Mouse (Mus musculus): Measurements from ENCODE around the gene Nceh1. TPM values are rescaled to one million over a fixed set of nuclear protein-coding genes. Genes with fewer than 3 reads are reported as not detected.

Gene Nceh1
- polyA plus RNA-seq (2014; fragmentation: Nextera tagmentation; extraction: Ambion mirVana) = 11.4 and 12.6 TPM in 2 replicates

DNA sequence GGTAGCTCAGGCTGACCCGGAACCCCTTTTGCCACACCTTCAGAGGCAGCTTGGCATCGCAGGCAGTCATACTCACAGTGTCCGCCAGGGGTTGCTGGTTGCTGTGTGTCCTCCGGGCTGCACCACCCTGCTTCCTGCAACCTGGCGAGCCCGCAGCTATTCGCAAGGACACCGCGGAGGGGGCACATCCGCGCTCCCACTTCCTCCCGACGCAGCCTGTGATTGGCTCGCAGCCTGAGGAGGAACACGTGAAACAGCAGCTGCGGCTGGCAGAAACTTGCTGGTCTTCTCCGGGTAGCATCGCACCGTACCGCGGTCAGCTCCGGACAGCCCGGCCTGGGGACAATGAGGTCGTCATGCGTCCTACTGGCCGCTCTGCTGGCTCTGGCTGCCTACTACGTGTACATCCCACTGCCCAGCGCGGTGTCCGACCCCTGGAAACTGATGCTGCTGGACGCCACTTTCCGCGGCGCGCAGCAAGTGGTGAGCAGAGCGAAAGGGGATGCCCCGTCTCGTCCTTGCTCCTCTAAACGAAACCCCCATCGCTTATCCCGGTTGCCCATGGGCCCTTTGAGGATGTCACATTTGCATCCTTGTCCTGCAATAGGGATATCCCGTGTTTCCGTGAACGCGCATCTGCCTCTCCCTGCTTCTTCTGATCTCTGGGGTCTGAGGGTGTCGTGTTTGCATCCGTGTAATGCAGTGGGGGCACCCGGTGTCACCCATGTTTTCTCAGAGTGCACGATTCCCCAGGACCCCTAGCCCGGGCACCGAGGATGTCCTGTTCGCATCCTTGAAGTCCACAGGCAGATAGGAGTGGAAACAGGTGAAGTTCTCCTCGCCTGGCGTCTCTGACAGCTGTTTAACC, at the start of gene Nceh1:
Nceh1 (plus strand) TSS at position 233 of the 868 bp plus-strand sequence.
- Histone ChIP-seq H3K9me3 (replicated peaks; ENCODE audit: control insufficient read depth, low read length) (no peaks in the 10 kb centered on the region), H3K27ac (ENCODE audit: low read depth, low read length) (no peak within 1 kb of the TSS), H3K9ac (ENCODE audit: low read depth, low read length) (peak within 1 kb of the TSS; percentile 74), H3K4me3 (ENCODE audit: low read depth, low read length) (peak within 1 kb of the TSS; percentile 73), H3K4me1 (ENCODE audit: control insufficient read depth, insufficient read depth, low read length) (0 out of 2 replicates have a peak, but pooled peaks cover 2% of the 10 kb centered on the region), H3K27me3 (ENCODE audit: control insufficient read depth, insufficient read depth, low read length) (no peaks in the 10 kb centered on the region), H3K36me3 (ENCODE audit: control insufficient read depth, insufficient read depth, low read length) (no peaks in the 10 kb centered on the region), H3K4me2 (peak within 1 kb of the TSS; percentile 96)
- under 1% methylated on average over 54 of the region's 54 CpGs for WGBS (ENCODE audit: insufficient replicate concordance)
- peak; percentile 93 for ATAC-seq (replicated peaks; ENCODE audit: insufficient number of reproducible peaks, low FRiP score, low TSS enrichment)

DNA sequence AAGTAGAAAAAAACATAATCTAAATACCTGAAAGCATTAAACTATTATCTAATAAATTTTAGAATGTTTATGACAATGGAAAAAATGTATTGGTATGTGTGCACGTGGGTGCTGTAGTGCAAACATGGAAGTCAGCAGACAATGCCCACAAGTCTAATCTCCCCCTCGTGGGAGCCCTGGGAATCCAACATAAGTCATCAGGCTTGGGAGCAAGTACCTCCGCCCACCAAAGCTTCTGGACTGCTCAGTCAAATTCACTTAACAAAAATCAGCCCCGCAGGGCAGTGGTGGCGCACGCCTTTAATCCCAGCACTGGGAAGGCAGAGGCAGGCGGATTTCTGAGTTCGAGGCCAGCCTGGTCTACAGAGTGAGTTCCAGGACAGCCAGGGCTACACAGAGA, 42.7 kb upstream of the Nceh1 start:
- Histone ChIP-seq H3K27me3 (ENCODE audit: control insufficient read depth, insufficient read depth, low read length) (no peaks in the 10 kb centered on the region), H3K4me1 (ENCODE audit: control insufficient read depth, insufficient read depth, low read length) (no peaks in the 10 kb centered on the region), H3K27ac (ENCODE audit: low read depth, low read length) (no peak overlapping the region), H3K4me3 (ENCODE audit: low read depth, low read length) (no peak overlapping the region), H3K4me2 (no peak overlapping the region), H3K9me3 (replicated peaks; ENCODE audit: control insufficient read depth, low read length) (no peaks in the 10 kb centered on the region), H3K36me3 (ENCODE audit: control insufficient read depth, insufficient read depth, low read length) (peaks cover 36% of the 10 kb centered on the region), H3K9ac (ENCODE audit: low read depth, low read length) (no peak overlapping the region)
- 87% methylated on average over 8 of the region's 8 CpGs for whole genome bisulfite sequencing (ENCODE audit: insufficient replicate concordance)
- ATAC-seq (replicated peaks; ENCODE audit: insufficient number of reproducible peaks, low FRiP score, low TSS enrichment) = no peak

DNA sequence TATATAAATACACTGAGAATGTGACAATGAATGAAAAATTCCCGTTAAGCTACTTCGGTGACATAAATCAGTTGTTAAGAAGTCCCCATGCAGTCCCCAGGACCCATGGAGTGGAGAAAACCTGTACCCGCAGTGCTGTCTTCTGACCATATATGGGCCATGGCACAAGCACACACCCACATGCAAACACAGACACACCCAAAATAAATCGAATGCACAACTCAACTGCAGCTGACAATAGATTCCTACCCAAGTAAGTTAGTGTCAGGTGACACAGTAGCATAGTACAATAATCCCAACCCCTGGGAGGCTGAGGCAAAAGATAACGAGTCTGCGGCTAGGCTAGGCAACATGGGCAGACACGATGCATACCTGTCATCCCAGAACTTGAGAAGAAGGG, 39.2 kb upstream of the Nceh1 start:
- 87% methylated on average over 7 of the region's 7 CpGs for WGBS (ENCODE audit: insufficient replicate concordance)
- Histone ChIP-seq H3K27ac (ENCODE audit: low read depth, low read length) (no peak overlapping the region), H3K4me3 (ENCODE audit: low read depth, low read length) (no peak overlapping the region), H3K9ac (ENCODE audit: low read depth, low read length) (no peak overlapping the region), H3K4me1 (ENCODE audit: control insufficient read depth, insufficient read depth, low read length) (no peaks in the 10 kb centered on the region), H3K27me3 (ENCODE audit: control insufficient read depth, insufficient read depth, low read length) (no peaks in the 10 kb centered on the region), H3K9me3 (replicated peaks; ENCODE audit: control insufficient read depth, low read length) (no peaks in the 10 kb centered on the region), H3K4me2 (no peak overlapping the region), H3K36me3 (ENCODE audit: control insufficient read depth, insufficient read depth, low read length) (peaks cover 12% of the 10 kb centered on the region)
- ATAC-seq (replicated peaks; ENCODE audit: insufficient number of reproducible peaks, low FRiP score, low TSS enrichment) = no peak

DNA sequence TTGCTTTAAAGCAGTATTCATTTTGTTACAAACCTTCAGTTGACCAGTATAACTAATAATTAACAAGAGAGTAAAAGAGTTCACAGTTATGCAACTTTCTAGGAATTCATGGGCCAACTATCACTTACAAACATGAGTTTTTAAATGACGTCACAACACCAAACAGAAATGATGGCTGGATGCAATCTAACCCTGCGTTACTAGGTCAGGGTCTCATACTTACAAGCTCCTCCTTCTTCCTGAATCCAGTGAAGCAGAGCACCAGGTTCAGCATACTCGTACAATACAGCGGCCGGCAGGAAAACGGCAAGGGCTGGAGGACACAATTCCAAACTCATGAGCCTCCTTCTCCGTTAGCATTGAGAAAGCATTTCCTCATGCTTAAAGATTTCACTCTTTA, 37.0 kb upstream of the Nceh1 start:
- ATAC-seq (replicated peaks; ENCODE audit: insufficient number of reproducible peaks, low FRiP score, low TSS enrichment) = no peak
- H3K4me2 ChIP-seq = no peak overlapping the region
- WGBS (ENCODE audit: insufficient replicate concordance) = 95% methylated on average over 7 of the region's 7 CpGs
- H3K9me3 ChIP-seq (replicated peaks; ENCODE audit: control insufficient read depth, low read length) = no peaks in the 10 kb centered on the region
- H3K36me3 ChIP-seq (ENCODE audit: control insufficient read depth, insufficient read depth, low read length) = peaks cover 12% of the 10 kb centered on the region
- H3K4me1 ChIP-seq (ENCODE audit: control insufficient read depth, insufficient read depth, low read length) = no peaks in the 10 kb centered on the region
- H3K27me3 ChIP-seq (ENCODE audit: control insufficient read depth, insufficient read depth, low read length) = no peaks in the 10 kb centered on the region
- H3K9ac ChIP-seq (ENCODE audit: low read depth, low read length) = no peak overlapping the region
- no peak overlapping the region for H3K27ac ChIP-seq (ENCODE audit: low read depth, low read length)
- H3K4me3 ChIP-seq (ENCODE audit: low read depth, low read length) = no peak overlapping the region

DNA sequence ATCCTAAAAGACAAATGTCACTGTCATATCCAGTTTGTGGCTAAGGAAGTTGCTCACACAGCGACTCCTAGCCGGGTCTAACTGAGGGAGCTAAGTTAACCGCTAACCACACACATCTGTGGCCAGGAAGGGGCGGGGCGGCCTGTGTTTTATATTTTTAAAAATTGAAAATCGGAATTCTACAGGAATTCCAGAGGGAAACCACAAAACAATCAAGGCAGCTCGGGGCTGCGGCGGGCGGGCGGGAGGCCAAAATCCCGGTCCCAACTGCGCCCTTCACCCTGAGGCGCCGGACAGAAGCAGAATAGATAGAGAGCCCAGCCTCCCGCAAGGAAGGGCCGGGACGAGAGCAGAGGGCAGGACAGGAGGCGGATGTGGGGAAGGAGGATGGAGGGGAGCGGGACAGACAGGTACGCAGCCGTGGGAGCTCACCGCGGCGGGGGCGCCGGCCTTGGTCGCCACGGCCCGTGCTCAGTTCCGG, 29.5 kb upstream of the Nceh1 start:
- WGBS (ENCODE audit: insufficient replicate concordance) = under 1% methylated on average over 31 of the region's 31 CpGs
- peak; percentile 35 for ATAC-seq (replicated peaks; ENCODE audit: insufficient number of reproducible peaks, low FRiP score, low TSS enrichment)
- H3K9me3 ChIP-seq (replicated peaks; ENCODE audit: control insufficient read depth, low read length) = no peaks in the 10 kb centered on the region
- H3K9ac ChIP-seq (ENCODE audit: low read depth, low read length) = peak overlapping the region; percentile 83
- H3K27ac ChIP-seq (ENCODE audit: low read depth, low read length) = peak overlapping the region; percentile 84
- H3K4me1 ChIP-seq (ENCODE audit: control insufficient read depth, insufficient read depth, low read length) = peaks cover 20% of the 10 kb centered on the region
- H3K36me3 ChIP-seq (ENCODE audit: control insufficient read depth, insufficient read depth, low read length) = peaks cover 7% of the 10 kb centered on the region
- H3K27me3 ChIP-seq (ENCODE audit: control insufficient read depth, insufficient read depth, low read length) = no peaks in the 10 kb centered on the region
- H3K4me3 ChIP-seq (ENCODE audit: low read depth, low read length) = peak overlapping the region; percentile 87
- peak overlapping the region; percentile 69 for H3K4me2 ChIP-seq

DNA sequence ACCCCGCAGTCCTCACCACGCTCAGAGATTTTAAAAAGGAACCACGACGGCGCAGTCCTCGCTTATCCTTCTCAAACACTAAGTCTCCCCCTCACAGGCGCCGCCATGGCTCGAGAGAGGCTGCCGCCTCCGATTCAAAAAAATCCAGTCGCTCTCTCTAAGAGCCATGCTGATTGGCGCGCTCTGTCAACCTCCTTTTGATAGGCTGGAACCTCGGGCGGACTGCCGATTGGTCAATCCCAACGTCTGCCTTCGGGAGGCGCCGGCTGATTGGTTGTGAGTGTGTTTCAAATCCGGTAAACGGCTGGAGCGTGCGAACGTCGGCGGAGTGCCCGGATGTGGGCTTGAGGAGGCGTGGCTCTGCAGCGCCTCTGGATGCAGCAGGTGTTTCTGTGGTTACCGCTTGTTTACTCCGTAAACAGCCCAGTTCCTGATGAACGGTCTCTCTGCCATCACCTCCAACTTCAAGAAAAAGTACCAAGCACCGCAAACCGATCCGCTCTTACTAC, 29.0 kb upstream of the Nceh1 start, which contains the start of gene Ect2:
Ect2 (minus strand) TSS at position 178 of the 509 bp plus-strand sequence.
- Histone ChIP-seq H3K27ac (ENCODE audit: low read depth, low read length) (peak within 1 kb of the TSS; percentile 85), H3K36me3 (ENCODE audit: control insufficient read depth, insufficient read depth, low read length) (peaks cover 7% of the 10 kb centered on the region; the same call in 1 of the 2 replicates), H3K4me3 (ENCODE audit: low read depth, low read length) (peak within 1 kb of the TSS; percentile 87), H3K9me3 (replicated peaks; ENCODE audit: control insufficient read depth, low read length) (no peaks in the 10 kb centered on the region), H3K27me3 (ENCODE audit: control insufficient read depth, insufficient read depth, low read length) (no peaks in the 10 kb centered on the region), H3K9ac (ENCODE audit: low read depth, low read length) (peak within 1 kb of the TSS; percentile 83), H3K4me2 (peak within 1 kb of the TSS; percentile 69), H3K4me1 (ENCODE audit: control insufficient read depth, insufficient read depth, low read length) (peaks cover 20% of the 10 kb centered on the region)
- under 1% methylated on average over 37 of the region's 37 CpGs for WGBS (ENCODE audit: insufficient replicate concordance)
- peak; percentile 99 for ATAC-seq (replicated peaks; ENCODE audit: insufficient number of reproducible peaks, low FRiP score, low TSS enrichment)

DNA sequence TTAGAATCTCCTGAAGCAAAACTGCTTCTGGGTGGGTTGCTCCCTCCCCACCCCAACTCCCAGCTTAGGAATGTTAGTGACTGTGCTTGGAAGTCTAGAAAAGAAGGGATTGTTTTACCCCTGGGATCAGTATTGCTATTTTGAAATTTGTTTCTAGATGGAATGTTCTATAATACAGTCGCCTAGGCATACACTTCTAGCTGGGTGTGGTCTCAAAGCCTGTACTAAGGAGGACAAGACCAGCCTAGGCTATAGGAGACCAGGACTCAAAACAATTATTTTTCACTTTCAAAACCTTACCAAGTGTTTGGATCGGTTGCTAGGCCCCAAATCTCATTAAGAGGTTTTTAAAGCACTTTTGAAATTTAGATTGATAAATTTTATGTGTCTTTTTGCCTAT, 28.5 kb upstream of the Nceh1 start:
- Histone ChIP-seq H3K4me1 (ENCODE audit: control insufficient read depth, insufficient read depth, low read length) (peaks cover 20% of the 10 kb centered on the region), H3K4me2 (peak overlapping the region; percentile 57), H3K9ac (ENCODE audit: low read depth, low read length) (peak overlapping the region; percentile 44; the same call in 1 of the 2 replicates), H3K36me3 (ENCODE audit: control insufficient read depth, insufficient read depth, low read length) (peaks cover 7% of the 10 kb centered on the region; the same call in 1 of the 2 replicates), H3K4me3 (ENCODE audit: low read depth, low read length) (peak overlapping the region; percentile 87), H3K9me3 (replicated peaks; ENCODE audit: control insufficient read depth, low read length) (no peaks in the 10 kb centered on the region), H3K27ac (ENCODE audit: low read depth, low read length) (peak overlapping the region; percentile 85), H3K27me3 (ENCODE audit: control insufficient read depth, insufficient read depth, low read length) (no peaks in the 10 kb centered on the region)
- WGBS (ENCODE audit: insufficient replicate concordance) = 51% methylated on average over 2 of the region's 2 CpGs
- 0 out of 2 replicates have a peak, but pooled peaks have one; percentile 17 for ATAC-seq (replicated peaks; ENCODE audit: insufficient number of reproducible peaks, low FRiP score, low TSS enrichment)

DNA sequence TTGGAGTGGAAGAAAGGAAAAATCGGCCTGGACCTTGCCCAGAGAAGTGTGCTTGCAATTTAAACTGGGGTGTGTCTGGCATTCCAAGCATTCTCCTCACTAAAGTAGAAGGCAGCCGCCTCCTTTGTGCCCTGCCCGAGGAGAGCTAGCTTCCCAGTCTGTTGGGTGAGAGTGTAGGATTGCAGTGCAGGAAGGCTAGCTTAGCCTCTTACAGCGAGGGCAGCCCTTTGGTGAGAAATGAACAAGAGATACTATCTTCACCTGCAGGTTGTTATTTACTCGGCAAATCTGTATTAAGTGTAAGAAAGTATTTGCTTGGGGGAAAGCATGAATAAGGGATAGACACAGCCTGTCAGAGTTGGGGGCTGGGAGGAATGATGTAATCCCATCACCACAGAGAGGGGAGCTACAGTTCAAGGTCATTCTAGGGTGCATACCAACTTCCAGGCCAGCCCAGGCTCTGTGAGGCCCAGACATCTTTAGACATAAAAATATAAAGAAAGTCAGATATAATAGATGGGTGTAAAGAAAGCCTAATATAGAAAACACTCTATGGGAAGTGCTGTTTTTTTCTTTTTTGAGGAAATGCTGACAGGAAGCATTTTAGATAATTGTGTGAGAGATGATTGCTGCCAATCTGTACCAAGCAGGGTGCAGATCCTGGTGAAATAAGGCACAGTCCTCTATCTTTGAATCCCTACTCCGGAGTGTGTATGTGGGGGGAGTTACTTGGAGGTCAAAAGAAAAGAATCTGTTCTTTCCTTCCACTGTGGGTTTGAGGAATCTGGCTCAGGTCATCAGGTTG, 27.5 kb upstream of the Nceh1 start:
- Histone ChIP-seq H3K36me3 (ENCODE audit: control insufficient read depth, insufficient read depth, low read length) (peaks cover 4% of the 10 kb centered on the region; the same call in 1 of the 2 replicates), H3K27me3 (ENCODE audit: control insufficient read depth, insufficient read depth, low read length) (no peaks in the 10 kb centered on the region), H3K4me1 (ENCODE audit: control insufficient read depth, insufficient read depth, low read length) (peaks cover 20% of the 10 kb centered on the region), H3K4me2 (peak overlapping the region; percentile 46), H3K4me3 (ENCODE audit: low read depth, low read length) (no peak overlapping the region), H3K9ac (ENCODE audit: low read depth, low read length) (0 out of 2 replicates have a peak overlapping the region, but pooled peaks have one; percentile 34), H3K27ac (ENCODE audit: low read depth, low read length) (peak overlapping the region; percentile 85), H3K9me3 (replicated peaks; ENCODE audit: control insufficient read depth, low read length) (no peaks in the 10 kb centered on the region)
- 18% methylated on average over 6 of the region's 6 CpGs for WGBS (ENCODE audit: insufficient replicate concordance)
- ATAC-seq (replicated peaks; ENCODE audit: insufficient number of reproducible peaks, low FRiP score, low TSS enrichment) = no peak
